Mouse (Mus musculus) retina, adult 2 months (tissue): Measurements from ENCODE around the gene Gm9736.
"Not testable (repeated sequence)": the region's sequence is repeated elsewhere in the genome, so short reads cannot be mapped to it uniquely, and the experiment has no call there.

ENCODE experiments used
- DNase-seq: peaks from one replicate; pipeline ENCODE4 v3.0.0-alpha.2; 2012; ENCODE audit warnings: low read depth, low spot score

The Gm9736 gene

GRCm38 (mm10) chr10:77726186-77726585, 25.0 kb downstream of the Gm9736 start, which contains the start of gene Gm10100:
TSS of gene Gm10100 (plus strand) at chr10:77726486.
- no peak for DNase-seq

GRCm38 (mm10) chr10:77724855-77725254, 26.3 kb downstream of the Gm9736 start:
- DNase-seq: no peak

GRCm38 (mm10) chr10:77720299-77720698, 30.9 kb downstream of the Gm9736 start, which contains the start of gene Krtap12-1:
TSS of gene Krtap12-1 (plus strand) at chr10:77720599.
- DNase-seq: not testable (repeated sequence)

GRCm38 (mm10) chr10:77715507-77715906, 35.6 kb downstream of the Gm9736 start, which contains the start of gene Gm10142:
TSS of gene Gm10142 (plus strand) at chr10:77715807.
- DNase-seq: no peak

- DNase-seq: no peak
Measured at GRCm38 (mm10) chr10:77713734-77714133, 37.4 kb downstream of the Gm9736 start.

GRCm38 (mm10) chr10:77711157-77711556, 40.0 kb downstream of the Gm9736 start, which contains the start of gene Gm10024:
TSS of gene Gm10024 (plus strand) at chr10:77711457.
- DNase-seq: not testable (repeated sequence)

GRCm38 (mm10) chr10:77709831-77710230, 41.3 kb downstream of the Gm9736 start:
- DNase-seq: no peak

GRCm38 (mm10) chr10:77706326-77706725, 44.8 kb downstream of the Gm9736 start, which contains the start of gene Gm10272:
TSS of gene Gm10272 (plus strand) at chr10:77706626.
- no peak for DNase-seq
